Mouse (Mus musculus): Measurements from ENCODE around the gene Bcl11b. TPM values are rescaled to one million over a fixed set of nuclear protein-coding genes. Genes with fewer than 3 reads are reported as not detected.

Gene Bcl11b
- polyA plus RNA-seq, 1 experiment from 2014 or later = 9.0 TPM

DNA sequence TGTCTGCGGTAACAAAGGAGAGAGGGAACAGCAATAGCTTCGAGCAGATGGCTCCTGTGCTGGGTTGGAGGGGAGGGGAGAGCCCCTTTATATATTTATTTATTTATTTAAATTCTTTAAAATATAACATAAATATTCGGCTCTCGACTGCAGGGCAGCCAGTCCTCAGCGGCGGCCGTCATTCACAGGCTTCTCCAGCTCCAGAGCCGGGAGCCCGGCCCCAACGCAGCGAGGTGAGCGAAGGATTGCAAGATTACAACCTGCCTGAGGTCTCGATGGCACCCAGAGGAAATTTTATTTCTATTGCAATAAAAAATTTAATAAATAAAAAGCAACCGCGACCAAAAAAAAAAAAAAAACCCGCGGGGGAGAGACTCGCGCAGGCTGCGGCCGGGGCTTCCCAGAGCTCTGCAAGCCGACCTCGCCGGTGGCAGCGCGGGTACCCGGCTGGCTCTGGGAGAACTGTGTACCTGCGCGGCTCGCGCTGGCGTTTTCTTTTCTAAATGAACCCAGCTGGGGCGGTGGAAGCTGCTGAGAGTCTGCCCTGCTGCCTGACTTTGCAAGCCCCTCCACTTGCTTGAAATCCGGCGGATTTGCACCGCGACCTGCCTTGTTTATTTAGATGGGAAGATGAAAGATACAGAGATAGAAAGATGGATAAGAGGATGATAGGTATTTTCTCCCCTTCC is 1.6 kb downstream of the Bcl11b start:
- peaks cover 55% of the 10 kb centered on the region for H3K27me3 ChIP-seq (ENCODE audit: control insufficient read depth, insufficient read depth, low read length)
- H3K9ac ChIP-seq (ENCODE audit: low read length) = peak overlapping the region; percentile 63
- peak overlapping the region; percentile 76 for H3K4me3 ChIP-seq (ENCODE audit: low read length)
- H3K36me3 ChIP-seq (ENCODE audit: control insufficient read depth, insufficient read depth) = no peaks in the 10 kb centered on the region
- peaks cover 13% of the 10 kb centered on the region for H3K4me1 ChIP-seq (ENCODE audit: control insufficient read depth, insufficient read depth, low read length)
- H3K4me2 ChIP-seq (ENCODE audit: low read depth, low read length) = peak overlapping the region; percentile 98
- WGBS = 6% methylated on average over 36 of the region's 37 CpGs
- H3K27ac ChIP-seq (ENCODE audit: low read length) = no peak overlapping the region
- ATAC-seq (replicated peaks; ENCODE audit: extremely low read depth, insufficient read depth, low FRiP score) = no peak
- H3K9me3 ChIP-seq (replicated peaks; ENCODE audit: control insufficient read depth, low read length) = no peaks in the 10 kb centered on the region

DNA sequence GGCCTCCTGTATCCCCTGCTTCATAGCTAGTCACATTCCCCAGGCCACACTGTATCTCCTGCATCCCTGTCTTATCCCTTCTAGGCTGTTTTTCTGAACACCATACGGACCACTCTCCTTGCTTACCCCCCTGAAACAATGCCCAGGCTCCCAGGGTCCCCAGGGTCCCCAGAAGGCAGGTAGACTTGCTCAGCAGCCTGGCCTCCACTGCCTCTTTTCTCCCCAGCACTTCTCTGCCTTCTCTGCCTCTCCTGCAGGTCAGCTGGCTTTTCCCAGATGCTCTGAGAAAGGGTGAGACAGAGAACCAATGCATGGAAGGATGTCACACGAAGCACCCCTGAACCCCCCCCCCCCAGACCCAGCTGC is 2.7 kb downstream of the Bcl11b start:
- no peak overlapping the region for H3K4me2 ChIP-seq (ENCODE audit: low read depth, low read length)
- 26% methylated on average over 2 of the region's 2 CpGs for WGBS
- H3K27ac ChIP-seq (ENCODE audit: low read length) = 0 out of 2 replicates have a peak overlapping the region, but pooled peaks have one; percentile 35
- H3K9ac ChIP-seq (ENCODE audit: low read length) = peak overlapping the region; percentile 22; the same call in 1 of the 2 replicates
- peak overlapping the region; percentile 76 for H3K4me3 ChIP-seq (ENCODE audit: low read length)
- no peaks in the 10 kb centered on the region for H3K9me3 ChIP-seq (replicated peaks; ENCODE audit: control insufficient read depth, low read length)
- peaks cover 11% of the 10 kb centered on the region for H3K4me1 ChIP-seq (ENCODE audit: control insufficient read depth, insufficient read depth, low read length)
- ATAC-seq (replicated peaks; ENCODE audit: extremely low read depth, insufficient read depth, low FRiP score) = no peak
- peaks cover 47% of the 10 kb centered on the region for H3K27me3 ChIP-seq (ENCODE audit: control insufficient read depth, insufficient read depth, low read length)
- H3K36me3 ChIP-seq (ENCODE audit: control insufficient read depth, insufficient read depth) = no peaks in the 10 kb centered on the region

DNA sequence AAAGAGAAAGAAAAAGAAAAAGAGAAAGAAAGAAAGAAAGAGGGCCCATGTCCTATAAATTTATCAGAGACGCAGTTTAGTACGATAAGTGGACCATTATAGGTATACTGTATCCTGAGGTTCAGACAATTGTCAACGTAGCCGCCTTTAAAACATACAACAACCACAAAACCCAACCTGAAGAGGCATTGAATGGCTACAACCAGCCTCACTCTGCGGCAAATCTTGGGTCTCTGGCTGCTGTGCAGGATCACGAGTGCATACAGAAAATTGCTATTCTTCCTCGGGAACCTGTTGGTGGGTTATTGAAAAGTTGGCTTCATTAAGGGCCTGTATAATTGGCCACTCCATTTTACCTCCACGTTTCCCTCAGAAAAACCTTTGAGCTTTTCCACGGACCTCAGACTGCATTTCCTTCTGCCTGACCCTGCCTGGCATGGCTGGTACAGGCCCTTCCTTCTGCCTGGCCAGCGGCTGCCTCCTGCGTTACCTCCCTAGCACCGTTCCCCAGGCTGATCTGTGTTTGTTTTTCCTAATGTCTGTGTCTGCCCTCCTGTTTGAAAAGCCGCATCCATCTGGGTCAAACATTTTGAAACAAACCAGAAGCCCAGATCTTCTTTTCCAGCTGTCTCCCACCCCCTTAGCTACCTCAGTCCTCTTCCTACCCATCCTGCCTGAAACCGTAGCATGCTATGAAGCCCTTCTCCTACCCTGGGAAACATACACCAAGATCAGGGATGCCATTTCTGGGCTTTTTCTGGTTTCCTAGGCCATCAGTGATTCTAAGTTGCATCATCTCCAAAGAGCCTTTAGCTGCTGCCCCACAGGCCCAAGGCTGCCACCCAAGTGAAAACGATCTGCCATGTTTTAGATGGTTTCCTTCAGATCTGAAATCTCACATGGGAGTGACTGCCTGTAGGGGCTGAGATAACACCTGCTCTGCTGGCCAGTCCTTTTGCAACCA is 3.4 kb downstream of the Bcl11b start:
- ATAC-seq (replicated peaks; ENCODE audit: extremely low read depth, insufficient read depth, low FRiP score) = no peak
- 72% methylated on average over 15 of the region's 15 CpGs for WGBS
- H3K9ac ChIP-seq (ENCODE audit: low read length) = peak overlapping the region; percentile 22
- H3K9me3 ChIP-seq (replicated peaks; ENCODE audit: control insufficient read depth, low read length) = no peaks in the 10 kb centered on the region
- peaks cover 7% of the 10 kb centered on the region for H3K4me1 ChIP-seq (ENCODE audit: control insufficient read depth, insufficient read depth, low read length)
- no peaks in the 10 kb centered on the region for H3K36me3 ChIP-seq (ENCODE audit: control insufficient read depth, insufficient read depth)
- no peak overlapping the region for H3K4me2 ChIP-seq (ENCODE audit: low read depth, low read length)
- peaks cover 40% of the 10 kb centered on the region for H3K27me3 ChIP-seq (ENCODE audit: control insufficient read depth, insufficient read depth, low read length)
- H3K27ac ChIP-seq (ENCODE audit: low read length) = no peak overlapping the region; the same call in 1 of the 2 replicates
- peak overlapping the region; percentile 76 for H3K4me3 ChIP-seq (ENCODE audit: low read length)

DNA sequence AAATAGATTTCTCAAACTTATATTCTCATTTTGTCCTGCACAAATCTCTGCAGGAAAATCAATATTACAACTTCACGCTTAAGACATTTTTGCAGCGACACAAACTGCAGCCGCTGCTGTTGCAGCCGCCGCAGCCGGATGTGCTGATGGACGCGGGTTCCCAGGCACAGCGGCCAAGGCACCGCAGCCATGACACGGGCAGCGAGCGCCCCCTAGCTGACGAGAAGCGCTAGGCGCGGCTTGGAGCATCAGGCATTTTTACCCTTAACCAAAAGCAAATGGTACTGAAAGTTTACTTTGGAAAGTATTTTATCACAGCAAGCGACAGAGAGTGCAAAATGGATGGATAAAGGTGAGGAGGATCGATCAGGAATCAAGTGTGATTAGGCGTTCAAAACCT is 4.7 kb downstream of the Bcl11b start:
- ATAC-seq (replicated peaks; ENCODE audit: extremely low read depth, insufficient read depth, low FRiP score) = 0 out of 2 replicates have a peak, but pooled peaks have one; percentile 38
- WGBS = under 1% methylated on average over 20 of the region's 20 CpGs
- Histone ChIP-seq H3K9ac (ENCODE audit: low read length) (no peak overlapping the region), H3K27me3 (ENCODE audit: control insufficient read depth, insufficient read depth, low read length) (peaks cover 36% of the 10 kb centered on the region), H3K4me3 (ENCODE audit: low read length) (peak overlapping the region; percentile 14), H3K27ac (ENCODE audit: low read length) (no peak overlapping the region), H3K36me3 (ENCODE audit: control insufficient read depth, insufficient read depth) (no peaks in the 10 kb centered on the region), H3K9me3 (replicated peaks; ENCODE audit: control insufficient read depth, low read length) (no peaks in the 10 kb centered on the region), H3K4me1 (ENCODE audit: control insufficient read depth, insufficient read depth, low read length) (no peaks in the 10 kb centered on the region), H3K4me2 (ENCODE audit: low read depth, low read length) (peak overlapping the region; percentile 31)

DNA sequence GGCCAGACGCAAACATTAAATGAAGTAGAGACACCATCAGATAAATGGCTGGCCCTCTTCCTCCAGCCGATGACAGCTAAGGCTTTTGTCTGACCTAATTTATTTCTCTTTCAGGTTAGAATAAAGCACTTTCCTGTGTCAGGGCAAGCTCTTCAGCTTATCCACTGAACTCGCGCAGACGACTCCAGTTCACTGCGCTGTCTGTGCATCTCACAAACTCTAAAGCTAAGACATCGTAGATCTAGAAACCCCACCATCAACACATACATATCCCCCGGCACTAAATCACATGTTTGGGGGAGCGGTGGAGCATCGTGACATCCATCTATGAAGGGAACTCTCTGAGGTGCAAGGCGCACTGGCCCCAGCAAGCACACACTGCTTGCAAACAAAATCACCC is 5.5 kb downstream of the Bcl11b start:
- peak overlapping the region; percentile 14; the same call in 1 of the 2 replicates for H3K4me3 ChIP-seq (ENCODE audit: low read length)
- peaks cover 36% of the 10 kb centered on the region for H3K27me3 ChIP-seq (ENCODE audit: control insufficient read depth, insufficient read depth, low read length)
- no peaks in the 10 kb centered on the region for H3K4me1 ChIP-seq (ENCODE audit: control insufficient read depth, insufficient read depth, low read length)
- H3K27ac ChIP-seq (ENCODE audit: low read length) = no peak overlapping the region
- peak overlapping the region; percentile 31; the same call in 1 of the 2 replicates for H3K4me2 ChIP-seq (ENCODE audit: low read depth, low read length)
- no peak overlapping the region for H3K9ac ChIP-seq (ENCODE audit: low read length)
- H3K36me3 ChIP-seq (ENCODE audit: control insufficient read depth, insufficient read depth) = no peaks in the 10 kb centered on the region
- no peak for ATAC-seq (replicated peaks; ENCODE audit: extremely low read depth, insufficient read depth, low FRiP score)
- H3K9me3 ChIP-seq (replicated peaks; ENCODE audit: control insufficient read depth, low read length) = no peaks in the 10 kb centered on the region
- 71% methylated on average over 11 of the region's 11 CpGs for WGBS

DNA sequence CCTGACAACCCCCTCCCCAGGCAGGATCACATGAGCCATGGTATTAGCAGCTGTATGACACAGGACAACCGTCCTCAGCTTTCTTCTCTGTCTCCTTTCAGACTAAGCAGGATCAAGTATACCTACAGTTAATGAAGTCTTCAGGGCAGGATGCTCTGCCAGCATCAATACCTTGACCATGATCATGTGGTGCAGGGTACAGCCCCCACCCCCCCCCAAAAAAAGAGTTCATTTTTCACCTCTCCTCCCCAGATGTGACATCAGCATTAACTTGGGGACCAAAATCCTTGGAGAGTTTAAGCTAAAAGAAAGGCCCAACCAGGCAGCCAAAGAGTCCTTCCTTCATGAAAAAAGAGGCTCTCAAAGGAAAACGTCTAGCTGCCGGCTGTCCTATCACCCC is 6.2 kb downstream of the Bcl11b start:
- H3K4me2 ChIP-seq (ENCODE audit: low read depth, low read length) = peak overlapping the region; percentile 21; the same call in 1 of the 2 replicates
- WGBS = 33% methylated on average over 3 of the region's 3 CpGs

DNA sequence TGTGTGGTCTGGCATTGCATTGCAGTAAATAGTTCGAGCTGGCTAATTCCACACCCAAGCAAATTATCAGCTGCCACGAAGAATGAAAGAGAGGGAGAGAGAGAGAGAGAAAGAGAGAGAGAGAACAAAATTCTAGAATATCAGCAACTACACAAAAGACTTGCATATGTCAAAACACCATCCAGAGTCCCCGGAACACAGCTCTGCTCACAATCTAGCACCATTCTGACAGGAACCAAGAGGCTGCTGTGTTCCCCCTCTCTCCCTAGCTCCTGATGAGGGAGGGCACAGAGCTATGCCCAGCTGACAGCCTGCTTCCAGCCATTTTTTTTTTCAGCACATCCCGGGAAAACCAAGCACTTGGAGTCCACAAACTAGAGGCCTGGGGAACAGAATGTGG is 6.6 kb downstream of the Bcl11b start:
- no peaks in the 10 kb centered on the region for H3K9me3 ChIP-seq (replicated peaks; ENCODE audit: control insufficient read depth, low read length)
- no peak overlapping the region for H3K4me3 ChIP-seq (ENCODE audit: low read length)
- no peaks in the 10 kb centered on the region for H3K4me1 ChIP-seq (ENCODE audit: control insufficient read depth, insufficient read depth, low read length)
- H3K27me3 ChIP-seq (ENCODE audit: control insufficient read depth, insufficient read depth, low read length) = peaks cover 33% of the 10 kb centered on the region
- H3K9ac ChIP-seq (ENCODE audit: low read length) = no peak overlapping the region
- no peak overlapping the region for H3K27ac ChIP-seq (ENCODE audit: low read length)
- 43% methylated on average over 4 of the region's 4 CpGs for WGBS
- no peak for ATAC-seq (replicated peaks; ENCODE audit: extremely low read depth, insufficient read depth, low FRiP score)
- peak overlapping the region; percentile 21; the same call in 1 of the 2 replicates for H3K4me2 ChIP-seq (ENCODE audit: low read depth, low read length)
- no peaks in the 10 kb centered on the region for H3K36me3 ChIP-seq (ENCODE audit: control insufficient read depth, insufficient read depth)

More for the DNA sequence above, 6.2 kb downstream of the Bcl11b start:
- no peak overlapping the region for H3K4me3 ChIP-seq (ENCODE audit: low read length)
- peaks cover 36% of the 10 kb centered on the region for H3K27me3 ChIP-seq (ENCODE audit: control insufficient read depth, insufficient read depth, low read length)
- no peaks in the 10 kb centered on the region for H3K9me3 ChIP-seq (replicated peaks; ENCODE audit: control insufficient read depth, low read length)
- no peaks in the 10 kb centered on the region for H3K36me3 ChIP-seq (ENCODE audit: control insufficient read depth, insufficient read depth)
- no peak overlapping the region for H3K9ac ChIP-seq (ENCODE audit: low read length)
- ATAC-seq (replicated peaks; ENCODE audit: extremely low read depth, insufficient read depth, low FRiP score) = no peak
- H3K4me1 ChIP-seq (ENCODE audit: control insufficient read depth, insufficient read depth, low read length) = no peaks in the 10 kb centered on the region
- H3K27ac ChIP-seq (ENCODE audit: low read length) = no peak overlapping the region

DNA sequence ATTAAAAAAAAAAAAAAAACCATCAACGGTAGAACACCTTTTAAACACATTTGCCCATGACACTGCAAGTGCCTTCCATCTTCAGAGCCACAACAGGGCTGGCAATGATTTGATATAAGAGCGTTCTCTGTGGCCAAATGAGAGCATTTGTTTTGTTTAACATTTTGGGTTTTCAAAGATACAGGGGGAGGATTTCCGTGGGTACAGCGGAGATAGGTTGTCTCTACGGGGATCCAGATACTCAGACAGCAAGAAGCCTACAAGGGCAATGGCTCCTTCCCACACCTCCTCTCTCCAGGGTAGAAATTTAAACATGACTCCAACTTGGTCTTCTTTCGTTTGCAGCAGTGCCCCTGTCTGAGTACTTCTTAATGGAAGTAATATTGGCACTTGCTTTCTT is 7.2 kb downstream of the Bcl11b start:
- no peak overlapping the region for H3K4me3 ChIP-seq (ENCODE audit: low read length)
- peaks cover 33% of the 10 kb centered on the region for H3K27me3 ChIP-seq (ENCODE audit: control insufficient read depth, insufficient read depth, low read length)
- no peak overlapping the region for H3K4me2 ChIP-seq (ENCODE audit: low read depth, low read length)
- no peak for ATAC-seq (replicated peaks; ENCODE audit: extremely low read depth, insufficient read depth, low FRiP score)
- no peak overlapping the region for H3K27ac ChIP-seq (ENCODE audit: low read length)
- no peaks in the 10 kb centered on the region for H3K9me3 ChIP-seq (replicated peaks; ENCODE audit: control insufficient read depth, low read length)
- no peaks in the 10 kb centered on the region for H3K36me3 ChIP-seq (ENCODE audit: control insufficient read depth, insufficient read depth)
- no peaks in the 10 kb centered on the region for H3K4me1 ChIP-seq (ENCODE audit: control insufficient read depth, insufficient read depth, low read length)
- WGBS = 75% methylated on average over 6 of the region's 6 CpGs
- no peak overlapping the region for H3K9ac ChIP-seq (ENCODE audit: low read length)

DNA sequence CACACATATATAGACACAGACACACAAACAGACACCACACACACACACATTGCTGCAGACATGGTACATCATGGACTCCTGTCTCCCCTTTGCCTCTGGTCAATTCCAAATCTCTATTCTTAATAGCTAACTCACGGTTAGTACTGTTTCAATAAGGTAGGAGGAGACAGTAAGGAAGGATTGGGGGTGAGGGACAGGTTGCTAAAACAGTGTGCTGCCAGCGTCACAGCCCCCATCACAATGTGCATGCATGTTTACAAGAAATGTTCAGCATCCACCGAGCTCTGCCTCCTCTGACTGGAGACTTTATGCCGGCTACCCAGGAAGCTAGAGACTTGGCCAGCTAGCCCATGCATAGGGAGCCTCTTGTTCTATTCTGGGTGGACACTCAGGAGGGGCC is 9.0 kb downstream of the Bcl11b start:
- Histone ChIP-seq H3K4me2 (ENCODE audit: low read depth, low read length) (no peak overlapping the region), H3K27me3 (ENCODE audit: control insufficient read depth, insufficient read depth, low read length) (peaks cover 18% of the 10 kb centered on the region), H3K9me3 (replicated peaks; ENCODE audit: control insufficient read depth, low read length) (no peaks in the 10 kb centered on the region), H3K36me3 (ENCODE audit: control insufficient read depth, insufficient read depth) (no peaks in the 10 kb centered on the region), H3K9ac (ENCODE audit: low read length) (no peak overlapping the region), H3K4me1 (ENCODE audit: control insufficient read depth, insufficient read depth, low read length) (no peaks in the 10 kb centered on the region), H3K27ac (ENCODE audit: low read length) (no peak overlapping the region), H3K4me3 (ENCODE audit: low read length) (no peak overlapping the region)
- WGBS = 62% methylated on average over 4 of the region's 4 CpGs
- no peak for ATAC-seq (replicated peaks; ENCODE audit: extremely low read depth, insufficient read depth, low FRiP score)
